Comparison of ENCODE assay signal across 9 mouse cellular contexts in genomic region chr4:43561436-43561996, GRCm38 (mm10). TPM values are rescaled to one million over a fixed set of nuclear protein-coding genes. Genes with fewer than 3 reads are reported as not detected.
DNase-seq lines count a peak whose midpoint lies in the region; ATAC-seq and TF ChIP-seq lines count a peak whose summit lies in the region.
"Had no signal": no experiment of that assay in that cellular context is flagged by ENCODE, and none has a peak within 500 bp of the region (broad histone marks: within the 10 kb centered on the region; RNA-seq: fewer than 3 reads in every experiment).

No protein-coding gene starts in this region.

- H3K4me1 ChIP-seq in limb, embryonic 13.5 days = peaks cover 58% of the 10 kb centered on the region
- H3K4me1 ChIP-seq in olfactory bulb, adult 2 months (ENCODE audit: control insufficient read depth, insufficient read depth, low read length) = peaks cover 33% of the 10 kb centered on the region

- no peaks in the 10 kb centered on the region for H3K27me3 ChIP-seq in limb, embryonic 13.5 days

- DNase-seq in cerebellum, adult 9-10 months = peak; percentile 40
- DNase-seq in cerebellum, adult 18-20 months = no peak
- DNase-seq in spleen, adult 12 weeks (ENCODE audit: low spot score) = peak; percentile 63
- no peak for DNase-seq in spleen, adult 18-20 months
- DNase-seq in left cerebral cortex, adult 8-10 months (ENCODE audit: low spot score in 2 of 2) = no peak
- no peak for DNase-seq in thymus, postnatal 36 days

- peaks cover 34% of the 10 kb centered on the region for H3K36me3 ChIP-seq in limb, embryonic 13.5 days

- no peak for TF ChIP-seq POLR2A in olfactory bulb, adult 2 months (IDR thresholded peaks at IDR 0.05; ENCODE audit: insufficient read depth, low read depth, low read length)

- under 1% methylated on average over 16 of the region's 16 CpGs for WGBS in limb, embryonic 13.5 days
- under 1% methylated on average over 16 of the region's 16 CpGs for WGBS in olfactory bulb, adult 2 months

- H3K4me3 ChIP-seq in limb, embryonic 13.5 days = peak overlapping the region; percentile 92
- H3K4me3 ChIP-seq in olfactory bulb, adult 2 months (ENCODE audit: insufficient read depth, low read depth, low read length) = peak overlapping the region; percentile 89

- peak overlapping the region; percentile 91 for H3K4me2 ChIP-seq in limb, embryonic 13.5 days (replicated peaks)

- H3K9ac ChIP-seq in limb, embryonic 13.5 days = peak overlapping the region; percentile 93

- H3K27ac ChIP-seq in limb, embryonic 13.5 days = peak overlapping the region; percentile 99
- H3K27ac ChIP-seq in olfactory bulb, adult 2 months (ENCODE audit: insufficient read depth, low read depth, low read length) = peak overlapping the region; percentile 79

- ATAC-seq in limb, embryonic 13.5 days (ENCODE audit: low FRiP score, low read depth) = peak; percentile 5; the same call in 1 of the 2 replicates

- TF ChIP-seq CTCF in olfactory bulb, adult 2 months (IDR thresholded peaks at IDR 0.05; ENCODE audit: insufficient read depth, low read depth, low read length) = no peak

- no peaks in the 10 kb centered on the region for H3K9me3 ChIP-seq in limb, embryonic 13.5 days

RNA-seq across cellular contexts. Expression of gene Creb3, which starts 0.6 kb away (rescaled TPM):
- polyA plus RNA-seq in limb, embryonic 13.5 days (2015; fragmentation: Nextera tagmentation; extraction: Ambion mirVana) = 58.7 and 60.0 TPM in 2 replicates
- polyA plus RNA-seq in olfactory bulb, adult 2 months (2012; ENCODE audit: insufficient read depth, insufficient read length, low replicate concordance, missing spikeins) = not detected in 2 replicates
- 10 to 100 TPM; 68.2 to 77.9 (median 73.6) TPM for total RNA-seq in left cerebral cortex, adult 8-10 months (2022)

RNA-seq across cellular contexts. Expression of gene Tln1, which starts 1.0 kb away (rescaled TPM):
- 60.4 and 63.6 TPM in 2 replicates for polyA plus RNA-seq in limb, embryonic 13.5 days (2015; fragmentation: Nextera tagmentation; extraction: Ambion mirVana)
- polyA plus RNA-seq in olfactory bulb, adult 2 months (2012; ENCODE audit: insufficient read depth, insufficient read length, low replicate concordance, missing spikeins) = 147 TPM in 1 of 2 replicates, not detected in the other
- 10 to 100 TPM; 38.8 to 55.7 (median 46.1) TPM for total RNA-seq in left cerebral cortex, adult 8-10 months (2022)

RNA-seq across cellular contexts. Expression of gene Rgp1, which starts 17.0 kb away (rescaled TPM):
- 35.0 and 38.5 TPM in 2 replicates for polyA plus RNA-seq in limb, embryonic 13.5 days (2015; fragmentation: Nextera tagmentation; extraction: Ambion mirVana)
- 242 TPM in 1 of 2 replicates, not detected in the other for polyA plus RNA-seq in olfactory bulb, adult 2 months (2012; ENCODE audit: insufficient read depth, insufficient read length, low replicate concordance, missing spikeins)
- total RNA-seq in left cerebral cortex, adult 8-10 months (2022) = 10 to 100 TPM; 47.0 to 60.5 (median 49.8) TPM

RNA-seq across cellular contexts. Expression of gene Gba2, which starts 17.2 kb away (rescaled TPM):
- polyA plus RNA-seq in limb, embryonic 13.5 days (2015; fragmentation: Nextera tagmentation; extraction: Ambion mirVana) = 26.9 and 27.0 TPM in 2 replicates
- not detected in 2 replicates for polyA plus RNA-seq in olfactory bulb, adult 2 months (2012; ENCODE audit: insufficient read depth, insufficient read length, low replicate concordance, missing spikeins)
- total RNA-seq in left cerebral cortex, adult 8-10 months (2022) = 10 to 100 TPM; 62.1 to 69.7 (median 65.6) TPM

RNA-seq across cellular contexts. Expression of gene Msmp, which starts 22.8 kb away (rescaled TPM):
- polyA plus RNA-seq in limb, embryonic 13.5 days (2015; fragmentation: Nextera tagmentation; extraction: Ambion mirVana) = 1.4 and 2.2 TPM in 2 replicates
- polyA plus RNA-seq in olfactory bulb, adult 2 months (2012; ENCODE audit: insufficient read depth, insufficient read length, low replicate concordance, missing spikeins) = not detected in 2 replicates
- 1 to 10 TPM in 1 of 4 experiments, not detected in 3; 1.1 TPM for total RNA-seq in left cerebral cortex, adult 8-10 months (2022)
- polyA plus RNA-seq: frontal cortex, adult 2 months had no signal

Comparison
In these comparisons a context has a peak if more than half of its experiments do, and no peak if none do; other contexts are left out.
1. DNase-seq: peak in cerebellum, adult 9-10 months (single experiment) and spleen, adult 12 weeks (single experiment); none in cerebellum, adult 18-20 months (0 of 2), spleen, adult 18-20 months (0 of 2), left cerebral cortex, adult 8-10 months (0 of 2) and thymus, postnatal 36 days (0 of 2).
2. RNA of gene Creb3, which starts 0.6 kb away (polyA plus RNA-seq): 58.7 to 60.0 TPM in limb, embryonic 13.5 days; not detected in olfactory bulb, adult 2 months; every median in the first group is over 10 times any median in the second.